Mouse (Mus musculus) v-Abl transformed pro-B cells (cell line): ENCODE results near the gene Sirpa.

Experiments
- in situ Hi-C, 2 experiments: fragments of 400-800 bp; cut with MboI; formaldehyde crosslinking; loops; one replicate each; pipeline ENCODE4 v1.15.1; 2025; ENCODE audit not compliant: unreplicated experiment in 2 of 2

Sirpa gene

GRCm38 (mm10) chr2:129603536-129603935 lies 10.9 kb downstream of the Sirpa start:
- in situ Hi-C loops: no loop called here

GRCm38 (mm10) chr2:129604032-129604431 lies 11.4 kb downstream of the Sirpa start:
- in situ Hi-C loops: no loop called here

- in situ Hi-C loops: no loop called here
These were observed 13.2 kb downstream of the Sirpa start for GRCm38 (mm10) chr2:129605816-129606215.

- in situ Hi-C loops: no loop called here
These were observed 13.6 kb downstream of the Sirpa start for GRCm38 (mm10) chr2:129606269-129606668.

GRCm38 (mm10) chr2:129606899-129607298 lies 14.3 kb downstream of the Sirpa start:
- in situ Hi-C loops: no loop called here

GRCm38 (mm10) chr2:129613971-129614370 lies 21.3 kb downstream of the Sirpa start:
- in situ Hi-C loops: no loop called here

- in situ Hi-C loops: no loop called here
These were observed 22.0 kb downstream of the Sirpa start for GRCm38 (mm10) chr2:129614482-129615185.

- in situ Hi-C loops: no loop called here
These were observed 27.5 kb downstream of the Sirpa start for GRCm38 (mm10) chr2:129620148-129620547.

GRCm38 (mm10) chr2:129620881-129621280 lies 28.2 kb downstream of the Sirpa start:
- in situ Hi-C loops: no loop called here

- in situ Hi-C loops: no loop called here
These were observed 29.2 kb downstream of the Sirpa start for GRCm38 (mm10) chr2:129621654-129622490.

GRCm38 (mm10) chr2:129622918-129623317 lies 30.3 kb downstream of the Sirpa start:
- in situ Hi-C loops: no loop called here

GRCm38 (mm10) chr2:129623771-129624170 lies 31.1 kb downstream of the Sirpa start:
- in situ Hi-C loops: no loop called here

- in situ Hi-C loops: no loop called here
These were observed 31.7 kb downstream of the Sirpa start for GRCm38 (mm10) chr2:129624246-129624918.

GRCm38 (mm10) chr2:129624956-129625355 lies 32.3 kb downstream of the Sirpa start:
- in situ Hi-C loops: no loop called here

GRCm38 (mm10) chr2:129625845-129626244 lies 33.2 kb downstream of the Sirpa start:
- in situ Hi-C loops: no loop called here

GRCm38 (mm10) chr2:129626621-129627061 lies 34.0 kb downstream of the Sirpa start:
- in situ Hi-C loops: no loop called here

GRCm38 (mm10) chr2:129627133-129627532 lies 34.5 kb downstream of the Sirpa start:
- in situ Hi-C loops: no loop called here

- in situ Hi-C loops: no loop called here
These were observed 35.2 kb downstream of the Sirpa start for GRCm38 (mm10) chr2:129627811-129628210.

- in situ Hi-C loops: no loop called here
These were observed 36.0 kb downstream of the Sirpa start for GRCm38 (mm10) chr2:129628456-129629185.

GRCm38 (mm10) chr2:129629786-129630531 lies 37.3 kb downstream of the Sirpa start:
- in situ Hi-C loops: no loop called here
